Mouse (Mus musculus): ENCODE measurements around the gene Olfr1188.
"Not testable (repeated sequence)": the region's sequence is repeated elsewhere in the genome, so short reads cannot be mapped to it uniquely, and the experiment has no call there.

Gene Olfr1188

GRCm38 (mm10) chr2:88556635-88557034 lies at the start of gene Olfr1188:
Olfr1188 (plus strand) TSS chr2:88556935.
- in situ Hi-C loops (cut with MboI): no loop called here

- in situ Hi-C loops (cut with MboI): no loop called here
These were observed 38.5 kb upstream of the Olfr1188 start, which contains the start of gene Olfr1186 for GRCm38 (mm10) chr2:88518251-88518650. Olfr1186 (plus strand) TSS chr2:88518551.

DNA sequence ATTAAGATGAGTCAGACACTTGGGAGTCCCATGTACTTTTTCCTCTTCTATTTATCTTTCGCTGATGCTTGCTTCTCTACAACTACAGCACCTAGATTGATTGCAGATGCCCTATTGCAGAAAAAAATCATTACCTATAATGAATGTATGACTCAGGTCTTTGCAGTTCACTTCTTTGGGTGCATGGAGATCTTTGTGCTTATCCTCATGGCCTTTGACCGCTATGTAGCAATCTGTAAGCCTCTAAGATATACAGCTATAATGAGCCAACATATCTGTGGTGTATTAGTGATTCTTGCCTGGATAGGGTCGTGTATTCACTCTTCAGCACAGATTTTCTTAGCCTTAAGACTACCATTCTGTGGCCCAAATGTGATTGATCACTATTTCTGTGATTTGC lies 31.0 kb upstream of the Olfr1188 start:
- in situ Hi-C loops (cut with MboI): no loop called here

- in situ Hi-C loops (cut with MboI): not testable (repeated sequence)
These were observed 16.0 kb downstream of the Olfr1188 start for GRCm38 (mm10) chr2:88572696-88573095.

DNA sequence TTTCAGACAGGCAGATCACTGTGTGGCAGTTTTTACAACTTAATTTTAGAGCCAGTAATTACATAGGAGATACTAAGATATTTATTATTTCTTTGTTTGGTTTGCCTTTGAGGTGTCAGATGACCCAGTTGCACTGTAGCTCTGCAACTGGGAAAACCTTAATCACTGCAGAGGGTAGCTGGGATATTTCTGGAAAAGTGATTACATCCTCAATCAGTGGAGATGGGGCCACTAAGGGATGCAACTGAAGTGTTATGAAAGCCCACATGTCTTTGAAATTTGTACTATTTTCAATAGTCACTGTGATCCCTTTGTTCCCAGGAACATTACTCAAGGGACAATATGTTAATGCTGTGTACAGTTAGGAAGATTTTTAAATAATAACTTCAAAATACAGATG lies 29.4 kb downstream of the Olfr1188 start, which contains the start of gene Olfr1189:
Gene Olfr1189, plus strand, starts transcription at position 301 of the 400 bp plus-strand sequence.
- in situ Hi-C loops (cut with MboI): no loop called here
